Mouse (Mus musculus) left cerebral cortex, postnatal 25 days (tissue): ENCODE data around the gene Nlrp9a. TPM values are rescaled to one million over a fixed set of nuclear protein-coding genes. Genes with fewer than 3 reads are reported as not detected.
"Not testable (repeated sequence)": the region's sequence is repeated elsewhere in the genome, so short reads cannot be mapped to it uniquely, and the experiment has no call there.

Source experiments
- DNase-seq, 2 experiments: peaks; one replicate each; pipeline ENCODE4 v3.0.0; 2022; ENCODE audit warnings: low spot score in 2 of 2, mixed read lengths in 1 of 2
- intact Hi-C: fragments of 180-260 bp; cut with DNase I; formaldehyde crosslinking; loops from one replicate; pipeline ENCODE4 v1.15.1; 2025
- microRNA-seq, 2 experiments: library from miRNA; unstranded; fragments of <30 nt; microRNA quantifications; one replicate each; pipeline ENCODE4 v1.2.0; 2022
- total RNA-seq, 2 experiments: library from RNA; stranded (reverse); gene quantifications; 2 replicates each; pipeline ENCODE4 v1.2.3; 2021

Gene Nlrp9a
- not detected for total RNA-seq

GRCm38 (mm10) chr7:26534723-26535122, at the start of gene Nlrp9a:
TSS of gene Nlrp9a (plus strand) at chr7:26535023.
- DNase-seq, intact Hi-C loops: not testable (repeated sequence)

- DNase-seq, intact Hi-C loops: not testable (repeated sequence)
Measured at GRCm38 (mm10) chr7:26489514-26489913, 45.3 kb upstream of the Nlrp9a start.

- intact Hi-C loops: no loop called here
- no peak for DNase-seq
Measured at GRCm38 (mm10) chr7:26589077-26589476, 54.3 kb downstream of the Nlrp9a start.

- intact Hi-C loops: no loop called here
- no peak for DNase-seq
Measured at GRCm38 (mm10) chr7:26589774-26590173, 55.0 kb downstream of the Nlrp9a start.

GRCm38 (mm10) chr7:26618364-26618763, 83.5 kb downstream of the Nlrp9a start, which contains the start of gene Vmn1r185:
TSS of gene Vmn1r185 (minus strand) at chr7:26618464.
- intact Hi-C loops, DNase-seq: not testable (repeated sequence)

Small RNAs within 50 kb of the gene (microRNA-seq; reads per million reads assigned to microRNA genes)
- gene Gm25947: 0 reads per million in 2 experiments

Other genes with a start within 250 kb of the Nlrp9a start
- gene Cyp2a4, start 227.9 kb upstream of the Nlrp9a start, total RNA-seq: not detected
- gene Nlrp9c, start 131.3 kb upstream of the Nlrp9a start, total RNA-seq: not detected
- not detected for gene Nlrp4a, start 99.9 kb upstream of the Nlrp9a start, total RNA-seq
- gene Vmn1r185, start 83.4 kb downstream of the Nlrp9a start, total RNA-seq: not detected
- not detected for gene Cyp2b23, start 151.4 kb downstream of the Nlrp9a start, total RNA-seq
- not detected for gene Cyp2b19, start 222.1 kb downstream of the Nlrp9a start, total RNA-seq